Mouse (Mus musculus): ENCODE results near the gene Guca1b. TPM values are rescaled to one million over a fixed set of nuclear protein-coding genes. Genes with fewer than 3 reads are reported as not detected.

The Guca1b gene
- polyA plus RNA-seq, 1 experiment from 2014 or later: 0.66 TPM

GRCm38 (mm10) chr17:47442271-47442670, 57.1 kb downstream of the Guca1b start:
- H3K27ac ChIP-seq (ENCODE audit: low read length): peak overlapping the region; percentile 91

More at GRCm38 (mm10) chr17:47442271-47442670, 57.1 kb downstream of the Guca1b start:
- H3K9me3 ChIP-seq (ENCODE audit: control insufficient read depth, low read length): no peaks in the 10 kb centered on the region
- no peak for ATAC-seq
- no peaks in the 10 kb centered on the region for H3K27me3 ChIP-seq (replicated peaks; ENCODE audit: control insufficient read depth, insufficient read depth, low read length)
- WGBS: 82% methylated on average over 3 of the region's 3 CpGs
- H3K4me2 ChIP-seq (ENCODE audit: low read depth, low read length): no peak overlapping the region
- no peak overlapping the region for H3K4me3 ChIP-seq (ENCODE audit: low read length)
- H3K36me3 ChIP-seq (ENCODE audit: control insufficient read depth, insufficient read depth, low read length): no peaks in the 10 kb centered on the region
- H3K4me1 ChIP-seq (ENCODE audit: control insufficient read depth, insufficient read depth, low read length): peaks cover 64% of the 10 kb centered on the region
- peak overlapping the region; percentile 62 for H3K9ac ChIP-seq (ENCODE audit: low read depth, low read length)

Other genes starting within 250 kb of the Guca1b start
- gene Mrps10, start 16.5 kb upstream of the Guca1b start, polyA plus RNA-seq (2015; fragmentation: Nextera tagmentation; extraction: Ambion mirVana): 72.0 and 80.0 TPM in 2 replicates
- 2.3 and 2.4 TPM in 2 replicates for gene Guca1a, start 15.2 kb downstream of the Guca1b start, polyA plus RNA-seq (2015; fragmentation: Nextera tagmentation; extraction: Ambion mirVana)
- gene AI661453, start 51.2 kb downstream of the Guca1b start, polyA plus RNA-seq (2015; fragmentation: Nextera tagmentation; extraction: Ambion mirVana): 3.7 and 4.6 TPM in 2 replicates
- 0.17 and 0.45 TPM in 2 replicates for gene 1700001C19Rik, start 52.0 kb downstream of the Guca1b start, polyA plus RNA-seq (2015; fragmentation: Nextera tagmentation; extraction: Ambion mirVana)
- 19.1 and 20.4 TPM in 2 replicates for gene Taf8, start 116.9 kb downstream of the Guca1b start, polyA plus RNA-seq (2015; fragmentation: Nextera tagmentation; extraction: Ambion mirVana)
- gene Ccnd3, start 119.7 kb downstream of the Guca1b start, polyA plus RNA-seq (2015; fragmentation: Nextera tagmentation; extraction: Ambion mirVana): 371 and 393 TPM in 2 replicates
- 17.7 and 22.0 TPM in 2 replicates for gene Bysl, start 226.1 kb downstream of the Guca1b start, polyA plus RNA-seq (2015; fragmentation: Nextera tagmentation; extraction: Ambion mirVana)
- 40.4 and 41.4 TPM in 2 replicates for gene Med20, start 226.2 kb downstream of the Guca1b start, polyA plus RNA-seq (2015; fragmentation: Nextera tagmentation; extraction: Ambion mirVana)
- gene Gm20517, start 226.2 kb downstream of the Guca1b start, polyA plus RNA-seq (2015; fragmentation: Nextera tagmentation; extraction: Ambion mirVana): 0.73 and 0.78 TPM in 2 replicates
- 3.8 and 4.2 TPM in 2 replicates for gene Usp49, start 245.3 kb downstream of the Guca1b start, polyA plus RNA-seq (2015; fragmentation: Nextera tagmentation; extraction: Ambion mirVana)

All from intestine, embryonic 16.5 days (tissue).